Mouse (Mus musculus): ENCODE results near the gene Tead1. TPM values are rescaled to one million over a fixed set of nuclear protein-coding genes. Genes with fewer than 3 reads are reported as not detected.

Tead1 gene
- total and polyA plus RNA-seq, 3 experiments = 0.38 TPM; not detected in 2

DNA sequence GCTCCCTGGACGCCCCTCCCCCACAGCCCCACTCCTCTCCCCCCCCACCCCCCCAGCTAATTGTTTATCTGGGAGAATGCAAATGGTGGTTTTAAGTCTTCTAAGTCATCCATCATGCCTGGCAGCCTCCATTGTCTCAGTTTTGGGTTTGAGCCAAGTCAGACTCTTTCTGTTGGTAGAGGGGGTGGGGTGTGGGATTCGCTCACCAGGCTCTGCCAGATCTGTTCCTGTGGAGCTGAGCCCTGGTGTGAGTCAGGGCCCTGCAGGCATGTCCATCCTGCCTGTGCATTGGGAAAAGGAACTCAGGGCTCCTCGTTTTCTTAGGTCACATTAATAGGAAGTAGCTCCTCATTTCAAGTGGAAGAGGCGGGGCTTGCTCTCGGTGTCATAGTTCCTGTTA, 144.5 kb downstream of the Tead1 start:
- TF ChIP-seq TAL1 (conservative IDR thresholded peaks at IDR 0.05; ENCODE audit: low read depth, low read length) (no peak), GATA1 (IDR thresholded peaks at IDR 0.05; ENCODE audit: borderline replicate concordance, low read length) (no peak), CTCF (IDR thresholded peaks at IDR 0.05; ENCODE audit: low read depth, low read length) (no peak), GATA2 (IDR thresholded peaks at IDR 0.05; ENCODE audit: borderline replicate concordance, low read depth, low read length) (no peak), POLR2AphosphoS5 (IDR thresholded peaks at IDR 0.05; ENCODE audit: insufficient replicate concordance, low read depth, low read length) (no peak)
- H3K27me3 ChIP-seq (ENCODE audit: insufficient read depth, low read length) = no peaks in the 10 kb centered on the region
- no peak overlapping the region for H3K4me3 ChIP-seq (ENCODE audit: low read depth, low read length)
- peaks cover 5% of the 10 kb centered on the region; the same call in 1 of the 2 replicates for H3K4me1 ChIP-seq (ENCODE audit: insufficient read depth, low read depth, low read length)
- no peak for ATAC-seq (ENCODE audit: extremely low read depth, insufficient number of reproducible peaks, low FRiP score, poor library complexity, severe bottlenecking)
- no peaks in the 10 kb centered on the region for H3K36me3 ChIP-seq (replicated peaks)
- DNase-seq (ENCODE audit: low spot score) = no peak
- peaks cover 20% of the 10 kb centered on the region for H3K9me3 ChIP-seq (replicated peaks)

DNA sequence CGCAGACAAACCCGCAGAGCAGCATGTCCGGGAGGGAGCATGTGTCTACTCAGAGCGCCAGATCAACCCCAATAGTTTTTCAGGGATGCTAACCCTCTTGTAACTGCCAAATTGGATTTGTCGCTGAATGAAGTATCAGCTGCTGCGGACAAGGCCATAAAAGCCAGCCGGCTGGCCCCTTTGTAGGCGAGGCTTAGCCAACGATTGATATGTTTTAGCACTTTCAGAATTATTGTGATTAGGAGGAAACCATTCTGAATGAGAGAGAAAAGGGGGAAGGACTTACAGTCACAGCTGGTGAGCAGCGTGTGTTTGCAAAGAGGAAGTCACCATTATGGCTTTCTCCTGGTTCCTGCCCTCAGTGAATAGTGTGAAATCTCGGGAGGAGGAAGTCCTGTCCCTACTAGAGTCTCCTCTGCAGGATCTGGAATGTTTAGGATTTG, 146.2 kb downstream of the Tead1 start:
- Histone ChIP-seq H3K36me3 (replicated peaks) (no peaks in the 10 kb centered on the region), H3K27me3 (ENCODE audit: insufficient read depth, low read length) (no peaks in the 10 kb centered on the region), H3K4me3 (ENCODE audit: low read depth, low read length) (no peak overlapping the region), H3K9me3 (replicated peaks) (peaks cover 24% of the 10 kb centered on the region), H3K4me1 (ENCODE audit: insufficient read depth, low read depth, low read length) (peaks cover 5% of the 10 kb centered on the region; the same call in 1 of the 2 replicates)
- TF ChIP-seq GATA2 (IDR thresholded peaks at IDR 0.05; ENCODE audit: borderline replicate concordance, low read depth, low read length) (no peak), GATA1 (IDR thresholded peaks at IDR 0.05; ENCODE audit: borderline replicate concordance, low read length) (no peak), POLR2AphosphoS5 (IDR thresholded peaks at IDR 0.05; ENCODE audit: insufficient replicate concordance, low read depth, low read length) (no peak), TAL1 (conservative IDR thresholded peaks at IDR 0.05; ENCODE audit: low read depth, low read length) (no peak), CTCF (IDR thresholded peaks at IDR 0.05; ENCODE audit: low read depth, low read length) (no peak)
- ATAC-seq (ENCODE audit: extremely low read depth, insufficient number of reproducible peaks, low FRiP score, poor library complexity, severe bottlenecking) (no peak), DNase-seq (ENCODE audit: low spot score) (no peak)

DNA sequence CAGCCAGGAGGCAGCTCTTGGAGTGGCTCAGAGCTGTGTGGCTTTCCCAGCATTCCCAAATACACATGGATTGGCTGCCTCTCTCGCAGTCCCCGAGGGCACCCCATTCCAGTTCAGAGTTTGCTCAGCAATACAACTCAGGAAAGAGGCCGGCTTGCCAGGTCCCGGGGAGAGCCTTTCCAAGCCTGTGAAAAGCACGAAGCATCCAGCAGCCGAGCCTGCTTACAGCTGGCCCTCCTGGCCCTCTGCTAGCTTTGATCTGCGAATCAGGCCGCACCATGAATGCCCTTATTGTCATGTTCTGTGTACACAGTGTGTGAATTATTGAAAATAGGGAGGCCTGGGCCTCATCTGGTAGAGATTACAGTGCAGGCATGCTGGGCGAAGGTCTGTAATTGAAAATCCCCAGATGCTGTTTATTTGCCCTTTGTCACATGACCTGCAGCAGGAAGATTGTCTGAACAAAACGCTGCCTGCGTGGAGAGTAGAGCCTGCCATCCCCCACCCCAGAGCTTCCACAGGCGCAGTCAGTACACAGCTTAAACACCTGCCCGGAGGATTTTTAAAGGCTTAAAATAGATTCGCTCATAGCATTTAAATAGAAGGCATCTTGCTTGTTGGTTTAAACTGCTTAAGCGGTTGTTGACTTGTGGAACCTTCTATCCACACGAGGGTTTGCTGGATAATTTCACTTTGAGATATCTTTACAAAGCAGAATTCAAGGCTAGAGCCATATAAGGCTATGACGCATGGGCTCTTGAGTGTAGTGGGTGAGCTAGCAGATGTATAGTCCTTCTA, 147.2 kb downstream of the Tead1 start:
- H3K4me1 ChIP-seq (ENCODE audit: insufficient read depth, low read depth, low read length) = peaks cover 5% of the 10 kb centered on the region; the same call in 1 of the 2 replicates
- no peak for DNase-seq (ENCODE audit: low spot score)
- peaks cover 29% of the 10 kb centered on the region for H3K9me3 ChIP-seq (replicated peaks)
- no peak overlapping the region for H3K4me3 ChIP-seq (ENCODE audit: low read depth, low read length)
- H3K36me3 ChIP-seq (replicated peaks) = no peaks in the 10 kb centered on the region
- TF ChIP-seq POLR2AphosphoS5 (IDR thresholded peaks at IDR 0.05; ENCODE audit: insufficient replicate concordance, low read depth, low read length) = no peak
- no peak for TF ChIP-seq TAL1 (conservative IDR thresholded peaks at IDR 0.05; ENCODE audit: low read depth, low read length)
- no peak for TF ChIP-seq GATA1 (IDR thresholded peaks at IDR 0.05; ENCODE audit: borderline replicate concordance, low read length)
- TF ChIP-seq CTCF (IDR thresholded peaks at IDR 0.05; ENCODE audit: low read depth, low read length) = no peak
- TF ChIP-seq GATA2 (IDR thresholded peaks at IDR 0.05; ENCODE audit: borderline replicate concordance, low read depth, low read length) = no peak
- H3K27me3 ChIP-seq (ENCODE audit: insufficient read depth, low read length) = no peaks in the 10 kb centered on the region
- ATAC-seq (ENCODE audit: extremely low read depth, insufficient number of reproducible peaks, low FRiP score, poor library complexity, severe bottlenecking) = no peak

DNA sequence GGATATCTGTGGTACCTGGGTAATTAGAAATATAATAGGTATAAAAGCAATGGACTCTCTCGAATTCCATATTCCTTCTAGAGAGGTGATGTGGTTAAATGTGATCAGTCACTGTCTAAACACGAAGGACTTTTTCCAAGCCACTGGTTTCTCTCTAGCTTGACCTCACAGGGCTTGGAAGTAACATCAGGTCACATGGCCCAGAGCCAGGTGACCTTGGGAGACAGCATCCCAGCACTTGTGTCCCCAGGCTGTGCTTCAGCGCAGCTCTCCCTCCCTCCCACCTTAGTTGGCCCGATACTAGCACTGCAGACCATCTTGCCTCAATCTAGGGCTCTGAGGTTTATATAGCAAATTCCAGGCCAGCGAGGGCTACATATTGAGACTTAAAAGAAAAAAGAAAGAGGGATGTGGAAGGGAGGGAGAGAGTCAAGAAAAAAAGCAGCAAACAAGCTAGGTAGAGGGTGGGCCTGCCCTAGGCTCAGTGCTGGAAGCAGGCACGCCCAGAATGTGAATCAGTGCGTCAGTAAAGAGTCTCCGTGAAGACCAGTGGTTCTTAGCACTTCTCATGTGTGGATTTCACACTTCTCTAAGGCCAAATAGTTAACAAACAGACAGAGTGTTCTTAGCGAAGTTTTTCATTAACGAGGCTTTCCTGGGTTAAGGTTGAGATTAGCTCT, 149.0 kb downstream of the Tead1 start:
- TF ChIP-seq TAL1 (conservative IDR thresholded peaks at IDR 0.05; ENCODE audit: low read depth, low read length) (no peak), POLR2AphosphoS5 (IDR thresholded peaks at IDR 0.05; ENCODE audit: insufficient replicate concordance, low read depth, low read length) (no peak), GATA2 (IDR thresholded peaks at IDR 0.05; ENCODE audit: borderline replicate concordance, low read depth, low read length) (no peak), GATA1 (IDR thresholded peaks at IDR 0.05; ENCODE audit: borderline replicate concordance, low read length) (no peak)
- peaks cover 5% of the 10 kb centered on the region; the same call in 1 of the 2 replicates for H3K4me1 ChIP-seq (ENCODE audit: insufficient read depth, low read depth, low read length)
- no peak for DNase-seq (ENCODE audit: low spot score)
- no peak overlapping the region for H3K4me3 ChIP-seq (ENCODE audit: low read depth, low read length)
- H3K27me3 ChIP-seq (ENCODE audit: insufficient read depth, low read length) = no peaks in the 10 kb centered on the region
- H3K36me3 ChIP-seq (replicated peaks) = no peaks in the 10 kb centered on the region
- H3K9me3 ChIP-seq (replicated peaks) = peaks cover 34% of the 10 kb centered on the region
- no peak for ATAC-seq (ENCODE audit: extremely low read depth, insufficient number of reproducible peaks, low FRiP score, poor library complexity, severe bottlenecking)

DNA sequence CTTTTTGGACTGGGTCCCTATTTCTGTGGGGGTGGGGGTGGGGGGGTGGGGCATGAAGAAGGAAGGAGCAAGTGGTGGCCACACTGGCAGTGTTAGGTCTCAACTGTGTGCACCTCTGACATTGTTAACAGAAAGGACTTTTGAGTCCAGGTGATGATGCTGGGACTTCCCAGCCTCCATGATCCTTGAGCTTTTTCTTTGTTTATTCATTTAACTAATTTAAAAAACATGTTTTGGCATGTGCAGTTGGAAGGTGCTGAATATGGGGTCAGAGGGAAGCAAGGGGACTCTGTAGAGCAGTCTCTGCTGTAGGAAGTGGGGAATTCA, 149.5 kb downstream of the Tead1 start:
- peaks cover 5% of the 10 kb centered on the region; the same call in 1 of the 2 replicates for H3K4me1 ChIP-seq (ENCODE audit: insufficient read depth, low read depth, low read length)
- no peaks in the 10 kb centered on the region for H3K27me3 ChIP-seq (ENCODE audit: insufficient read depth, low read length)
- H3K9me3 ChIP-seq (replicated peaks) = peaks cover 36% of the 10 kb centered on the region
- H3K36me3 ChIP-seq (replicated peaks) = no peaks in the 10 kb centered on the region
- no peak for ATAC-seq (ENCODE audit: extremely low read depth, insufficient number of reproducible peaks, low FRiP score, poor library complexity, severe bottlenecking)
- no peak overlapping the region for H3K4me3 ChIP-seq (ENCODE audit: low read depth, low read length)
- no peak for DNase-seq (ENCODE audit: low spot score)
- TF ChIP-seq GATA1 (IDR thresholded peaks at IDR 0.05; ENCODE audit: borderline replicate concordance, low read length) = no peak
- TF ChIP-seq TAL1 (conservative IDR thresholded peaks at IDR 0.05; ENCODE audit: low read depth, low read length) = no peak
- TF ChIP-seq POLR2AphosphoS5 (IDR thresholded peaks at IDR 0.05; ENCODE audit: insufficient replicate concordance, low read depth, low read length) = no peak
- TF ChIP-seq CTCF (IDR thresholded peaks at IDR 0.05; ENCODE audit: low read depth, low read length) = no peak
- no peak for TF ChIP-seq GATA2 (IDR thresholded peaks at IDR 0.05; ENCODE audit: borderline replicate concordance, low read depth, low read length)

DNA sequence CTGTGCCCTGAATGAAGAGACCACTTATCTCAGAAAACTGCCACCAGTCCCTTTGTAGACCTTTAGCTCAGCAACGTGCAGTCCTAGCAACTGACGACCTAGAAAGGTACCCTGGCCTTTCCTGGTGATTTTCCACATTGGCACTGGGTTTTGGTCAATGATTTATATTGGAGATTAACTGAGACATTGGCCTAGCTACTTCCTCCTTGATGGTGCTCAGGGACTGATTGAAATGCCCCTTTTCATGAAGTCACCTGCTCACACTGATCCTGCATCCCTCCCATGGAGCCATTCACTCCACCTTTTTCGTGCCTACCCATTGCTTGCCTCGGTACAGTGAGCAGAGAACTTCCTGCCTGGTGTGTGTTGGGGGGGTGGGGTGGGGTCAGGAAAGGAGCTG, 151.8 kb downstream of the Tead1 start:
- Histone ChIP-seq H3K4me3 (ENCODE audit: low read depth, low read length) (no peak overlapping the region), H3K4me1 (ENCODE audit: insufficient read depth, low read depth, low read length) (no peaks in the 10 kb centered on the region), H3K9me3 (replicated peaks) (peaks cover 31% of the 10 kb centered on the region), H3K36me3 (replicated peaks) (no peaks in the 10 kb centered on the region), H3K27me3 (ENCODE audit: insufficient read depth, low read length) (no peaks in the 10 kb centered on the region)
- no peak for DNase-seq (ENCODE audit: low spot score)
- TF ChIP-seq TAL1 (conservative IDR thresholded peaks at IDR 0.05; ENCODE audit: low read depth, low read length) (no peak), CTCF (IDR thresholded peaks at IDR 0.05; ENCODE audit: low read depth, low read length) (no peak), GATA2 (IDR thresholded peaks at IDR 0.05; ENCODE audit: borderline replicate concordance, low read depth, low read length) (no peak), POLR2AphosphoS5 (IDR thresholded peaks at IDR 0.05; ENCODE audit: insufficient replicate concordance, low read depth, low read length) (no peak), GATA1 (IDR thresholded peaks at IDR 0.05; ENCODE audit: borderline replicate concordance, low read length) (no peak)
- no peak for ATAC-seq (ENCODE audit: extremely low read depth, insufficient number of reproducible peaks, low FRiP score, poor library complexity, severe bottlenecking)
